Mouse (Mus musculus): ENCODE data around the gene Lyrm7. TPM values are rescaled to one million over a fixed set of nuclear protein-coding genes. Genes with fewer than 3 reads are reported as not detected.
A peak's percentile ranks its signal among the peaks of the same experiment; 100 is the strongest.
"Not testable (repeated sequence)": the region's sequence is repeated elsewhere in the genome, so short reads cannot be mapped to it uniquely, and the experiment has no call there.

The Lyrm7 gene
- polyA plus RNA-seq, 1 experiment from 2014 or later, result 8.0 TPM

DNA sequence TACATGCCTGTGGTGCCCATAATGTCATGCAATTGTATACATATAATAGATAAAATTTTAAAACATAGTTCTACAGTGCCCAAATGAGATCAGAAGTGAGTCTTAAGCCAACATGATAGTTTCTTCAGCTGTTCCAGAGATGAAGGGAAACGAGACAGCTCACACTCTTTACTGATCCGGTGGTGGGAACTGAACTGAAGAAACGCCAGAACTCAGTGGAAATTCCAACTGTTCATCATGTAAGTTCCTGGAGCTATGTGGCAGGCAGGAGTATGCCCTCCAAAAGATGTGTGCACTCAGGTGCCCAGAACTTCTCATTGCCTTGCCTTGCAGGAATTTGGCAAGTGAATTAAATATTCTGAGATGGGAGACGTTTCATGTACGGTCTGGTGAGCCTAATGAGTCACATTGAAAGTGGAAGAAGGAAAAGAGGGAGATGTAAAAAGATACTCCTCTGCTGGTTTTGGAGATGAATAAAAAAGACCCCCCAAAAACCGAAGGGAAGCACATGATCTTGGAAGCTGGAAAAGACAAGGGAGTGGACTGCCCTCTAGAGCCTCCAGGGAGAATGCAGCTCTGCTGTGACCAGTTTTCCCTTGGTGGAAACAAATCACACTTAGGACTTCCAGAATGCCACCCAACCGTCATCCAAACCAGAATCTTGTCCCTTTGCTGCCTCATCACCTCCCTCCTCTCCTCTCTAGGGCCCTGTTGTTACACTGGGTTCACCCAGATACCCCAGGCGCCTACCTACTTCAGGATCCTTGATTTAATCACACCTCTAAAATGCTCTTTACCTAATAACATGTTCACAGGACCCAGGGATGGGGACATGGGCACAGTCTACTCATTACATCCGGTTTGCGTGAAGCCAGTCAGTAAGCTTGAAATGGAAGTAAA, 2.2 kb upstream of the Lyrm7 start:
- H3K36me3 ChIP-seq (ENCODE audit: insufficient read depth), result no peaks in the 10 kb centered on the region
- H3K27me3 ChIP-seq (ENCODE audit: insufficient read depth, low read length), result no peaks in the 10 kb centered on the region
- no peaks in the 10 kb centered on the region for H3K9me3 ChIP-seq (ENCODE audit: low read depth, low read length)
- peak; percentile 80 for TF ChIP-seq CTCF (IDR thresholded peaks at IDR 0.05; ENCODE audit: low read depth)
- no peak for ATAC-seq (ENCODE audit: insufficient read depth)
- H3K9ac ChIP-seq, result no peak overlapping the region
- H3K27ac ChIP-seq (ENCODE audit: low read depth), result no peak overlapping the region
- WGBS, result 41% methylated on average over 10 of the region's 10 CpGs
- H3K4me1 ChIP-seq (ENCODE audit: insufficient read depth), result 0 out of 2 replicates have a peak, but pooled peaks cover 5% of the 10 kb centered on the region
- H3K4me3 ChIP-seq (ENCODE audit: low read depth, low read length), result no peak overlapping the region
- no peak overlapping the region for H3K4me2 ChIP-seq
- DNase-seq, result peak; percentile 83

DNA sequence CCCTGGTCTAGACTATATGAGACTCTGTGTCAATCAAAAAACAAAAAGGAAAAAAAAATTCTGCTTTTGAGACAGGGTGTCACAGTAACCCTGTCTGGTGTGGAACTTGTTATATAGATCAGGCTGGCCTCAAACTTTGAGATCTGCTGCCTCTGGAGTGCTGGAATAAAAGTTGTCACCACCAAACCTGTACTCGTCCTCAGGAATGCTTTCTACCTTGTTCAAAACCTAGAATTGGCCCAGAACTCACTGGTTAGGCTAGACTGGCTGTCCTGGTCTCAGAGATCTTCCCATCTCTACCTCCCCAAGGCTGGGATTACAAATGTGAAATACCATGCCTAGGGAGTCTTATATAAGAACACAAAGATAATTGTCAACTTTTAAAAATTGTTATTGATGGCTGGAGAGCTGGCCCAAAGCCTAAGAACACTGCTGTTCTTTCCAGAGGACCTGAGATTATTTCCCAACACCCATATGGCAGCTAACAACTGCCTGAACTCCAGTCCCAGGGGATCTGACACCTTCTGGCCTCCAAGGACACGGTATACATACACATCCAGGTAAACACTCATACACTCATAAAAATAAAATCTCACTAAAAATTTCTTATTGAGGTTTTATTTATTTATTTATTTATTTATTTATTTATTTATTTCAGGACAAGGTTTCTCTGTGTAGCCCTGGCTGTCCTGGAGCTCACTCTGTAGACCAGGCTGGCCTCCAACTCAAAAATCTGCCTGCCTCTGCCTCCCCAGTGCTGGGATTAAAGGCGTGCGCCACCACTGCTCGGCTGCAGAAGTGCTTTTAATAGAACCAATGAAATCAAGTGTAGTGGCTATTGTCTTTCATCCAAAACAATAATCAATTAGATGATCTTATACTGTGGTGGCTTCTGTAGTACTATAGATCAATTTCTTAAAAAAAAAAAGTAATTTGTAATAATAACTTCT, 1.0 kb upstream of the Lyrm7 start:
- Histone ChIP-seq H3K27me3 (ENCODE audit: insufficient read depth, low read length) (no peaks in the 10 kb centered on the region), H3K4me2 (peak overlapping the region; percentile 82), H3K4me1 (ENCODE audit: insufficient read depth) (no peaks in the 10 kb centered on the region), H3K9me3 (ENCODE audit: low read depth, low read length) (no peaks in the 10 kb centered on the region), H3K4me3 (ENCODE audit: low read depth, low read length) (peak overlapping the region; percentile 64; the same call in 1 of the 2 replicates), H3K27ac (ENCODE audit: low read depth) (peak overlapping the region; percentile 95; the same call in 1 of the 2 replicates), H3K36me3 (ENCODE audit: insufficient read depth) (no peaks in the 10 kb centered on the region), H3K9ac (no peak overlapping the region)
- ATAC-seq (ENCODE audit: insufficient read depth) (no peak), DNase-seq (no peak)
- 88% methylated on average over 5 of the region's 5 CpGs for WGBS
- no peak for TF ChIP-seq CTCF (IDR thresholded peaks at IDR 0.05; ENCODE audit: low read depth)

DNA sequence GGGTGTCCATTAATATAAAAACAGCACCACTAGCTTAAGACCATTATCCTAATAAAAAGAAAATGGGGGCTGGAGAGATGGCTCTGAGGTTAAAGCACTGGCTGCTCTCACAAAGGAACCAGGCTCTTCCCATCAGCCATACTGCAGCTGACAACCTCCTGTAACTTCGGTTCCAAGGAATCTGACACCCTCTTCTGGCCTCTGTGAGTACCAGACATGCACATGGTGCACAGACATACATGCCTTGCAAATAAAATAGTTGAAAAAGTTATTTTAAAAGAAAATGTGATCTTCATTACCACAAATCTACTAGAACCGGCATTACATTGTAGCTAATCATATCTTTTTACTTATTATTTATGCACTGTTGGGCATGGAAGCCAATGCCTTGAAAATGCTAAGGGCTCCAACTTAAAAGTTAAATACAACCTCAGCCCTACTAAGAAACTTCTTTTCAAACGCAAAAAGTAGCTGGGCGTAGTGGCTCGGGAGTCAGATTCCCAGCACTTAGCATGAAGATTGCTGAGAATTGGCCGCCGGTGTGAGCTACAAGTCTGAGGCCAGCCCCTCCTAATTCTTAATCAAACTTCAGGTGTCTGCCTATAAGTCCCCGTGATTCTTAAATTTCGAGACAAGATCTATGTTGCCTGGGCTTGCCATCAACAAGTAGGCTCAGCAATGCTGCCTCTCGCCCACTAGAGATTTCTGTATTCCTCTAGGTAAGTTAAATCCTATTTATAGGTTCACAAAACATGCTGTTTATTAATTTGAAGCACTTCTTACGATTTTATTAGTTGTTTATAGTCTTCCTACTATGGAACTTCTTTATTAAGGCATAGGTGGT, 1.2 kb downstream of the Lyrm7 start:
- peak; percentile 50; the same call in 1 of the 2 replicates for TF ChIP-seq CTCF (IDR thresholded peaks at IDR 0.05; ENCODE audit: low read depth)
- ATAC-seq (ENCODE audit: insufficient read depth) (no peak), DNase-seq (peak; percentile 65)
- no peaks in the 10 kb centered on the region for H3K36me3 ChIP-seq (ENCODE audit: insufficient read depth)
- H3K9ac ChIP-seq, result peak overlapping the region; percentile 70
- peak overlapping the region; percentile 64 for H3K4me3 ChIP-seq (ENCODE audit: low read depth, low read length)
- WGBS, result 22% methylated on average over 11 of the region's 11 CpGs
- no peaks in the 10 kb centered on the region for H3K27me3 ChIP-seq (ENCODE audit: insufficient read depth, low read length)
- H3K27ac ChIP-seq (ENCODE audit: low read depth), result peak overlapping the region; percentile 58; the same call in 1 of the 2 replicates
- H3K4me1 ChIP-seq (ENCODE audit: insufficient read depth), result no peaks in the 10 kb centered on the region
- H3K4me2 ChIP-seq, result peak overlapping the region; percentile 82
- no peaks in the 10 kb centered on the region for H3K9me3 ChIP-seq (ENCODE audit: low read depth, low read length)

DNA sequence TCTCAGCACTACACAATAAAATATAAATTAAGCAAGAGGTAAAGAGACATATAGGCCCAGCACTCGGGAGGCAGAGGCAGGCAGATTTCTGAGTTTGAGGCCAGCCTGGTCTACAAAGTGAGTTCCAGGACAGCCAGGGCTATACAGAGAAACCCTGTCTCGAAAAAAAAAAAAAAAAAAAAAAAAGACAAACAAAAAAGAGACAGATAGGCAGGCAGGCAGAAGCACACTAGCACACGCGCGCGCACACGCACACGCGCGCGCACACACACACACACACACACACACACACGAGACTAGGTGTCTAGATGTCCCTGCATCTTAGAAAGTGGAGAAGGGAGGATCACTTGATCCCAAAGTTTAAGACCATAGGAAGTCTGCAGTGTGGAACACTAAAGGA, 1.8 kb downstream of the Lyrm7 start:
- H3K36me3 ChIP-seq (ENCODE audit: insufficient read depth); ATAC-seq (ENCODE audit: insufficient read depth); DNase-seq; H3K9ac ChIP-seq; H3K4me1 ChIP-seq (ENCODE audit: insufficient read depth); H3K27ac ChIP-seq (ENCODE audit: low read depth); H3K4me3 ChIP-seq (ENCODE audit: low read depth, low read length); H3K4me2 ChIP-seq; H3K27me3 ChIP-seq (ENCODE audit: insufficient read depth, low read length); H3K9me3 ChIP-seq (ENCODE audit: low read depth, low read length): not testable (repeated sequence)
- 98% methylated on average over 11 of the region's 12 CpGs for WGBS

DNA sequence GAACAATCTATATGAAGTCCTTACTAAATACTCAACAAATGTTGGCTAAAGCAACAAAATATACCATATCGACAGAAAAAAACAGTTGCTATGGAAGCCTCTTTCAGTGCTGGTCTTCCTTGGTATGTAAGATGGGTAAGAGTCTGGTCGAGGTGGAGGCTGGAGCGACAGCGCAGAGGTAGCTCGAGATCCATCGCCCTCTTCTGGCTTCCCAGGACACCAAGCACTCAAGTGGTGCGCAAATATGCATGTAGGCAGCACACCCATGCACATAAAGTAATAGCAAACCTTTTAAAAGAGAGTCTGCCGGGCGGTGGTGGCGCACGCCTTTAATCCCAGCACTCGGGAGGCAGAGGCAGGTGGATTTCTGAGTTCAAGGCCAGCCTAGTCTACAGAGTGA, 9.1 kb downstream of the Lyrm7 start:
- H3K9me3 ChIP-seq (ENCODE audit: low read depth, low read length), result no peaks in the 10 kb centered on the region
- H3K27me3 ChIP-seq (ENCODE audit: insufficient read depth, low read length), result no peaks in the 10 kb centered on the region
- no peak for ATAC-seq (ENCODE audit: insufficient read depth)
- no peak for DNase-seq
- no peak overlapping the region for H3K27ac ChIP-seq (ENCODE audit: low read depth)
- H3K9ac ChIP-seq, result no peak overlapping the region
- TF ChIP-seq CTCF (IDR thresholded peaks at IDR 0.05; ENCODE audit: low read depth), result no peak
- H3K4me1 ChIP-seq (ENCODE audit: insufficient read depth), result no peaks in the 10 kb centered on the region
- no peaks in the 10 kb centered on the region for H3K36me3 ChIP-seq (ENCODE audit: insufficient read depth)
- H3K4me2 ChIP-seq, result no peak overlapping the region
- WGBS, result 90% methylated on average over 12 of the region's 12 CpGs
- no peak overlapping the region for H3K4me3 ChIP-seq (ENCODE audit: low read depth, low read length)

DNA sequence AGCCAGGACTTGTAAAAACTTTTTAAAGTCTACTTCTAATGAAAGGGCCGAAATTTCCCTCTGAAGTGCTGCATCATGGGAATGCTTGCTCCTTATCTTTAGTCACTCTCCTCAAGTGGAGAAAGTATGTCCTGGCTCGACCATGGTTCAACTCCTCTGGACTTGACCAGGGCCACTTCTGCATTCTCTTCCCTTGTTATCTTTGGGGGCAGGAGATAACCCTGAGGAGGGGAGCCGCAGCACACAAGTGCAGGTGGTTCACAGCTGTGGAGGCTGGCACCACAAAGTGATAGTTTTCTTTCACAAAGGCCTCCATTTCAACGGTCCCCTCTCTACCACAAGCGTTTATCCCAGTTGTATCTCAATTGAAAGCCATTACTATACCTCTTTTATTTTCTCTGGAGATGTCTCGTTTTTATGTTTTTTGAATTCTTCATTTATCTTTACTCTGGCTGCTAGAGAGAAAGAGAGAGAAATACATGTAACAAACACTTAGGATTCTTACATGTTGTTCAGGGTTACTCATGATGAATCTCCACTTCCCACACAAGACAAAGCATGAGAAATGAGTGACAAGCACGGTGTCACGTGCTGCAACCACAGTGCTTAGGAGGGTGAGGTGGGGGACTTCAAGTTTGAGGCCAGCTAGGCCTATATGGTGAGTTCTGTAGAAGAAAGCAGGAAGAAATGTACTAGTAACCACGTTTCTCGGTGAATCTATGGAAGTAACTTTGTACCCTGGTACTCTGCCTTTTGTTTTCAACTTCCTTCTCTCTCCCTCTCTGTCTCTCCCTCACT, 10.6 kb downstream of the Lyrm7 start:
- H3K9ac ChIP-seq, result no peak overlapping the region
- H3K4me2 ChIP-seq, result no peak overlapping the region
- no peaks in the 10 kb centered on the region for H3K27me3 ChIP-seq (ENCODE audit: insufficient read depth, low read length)
- no peaks in the 10 kb centered on the region for H3K4me1 ChIP-seq (ENCODE audit: insufficient read depth)
- no peaks in the 10 kb centered on the region for H3K36me3 ChIP-seq (ENCODE audit: insufficient read depth)
- TF ChIP-seq CTCF (IDR thresholded peaks at IDR 0.05; ENCODE audit: low read depth), result no peak
- H3K27ac ChIP-seq (ENCODE audit: low read depth), result no peak overlapping the region
- no peaks in the 10 kb centered on the region for H3K9me3 ChIP-seq (ENCODE audit: low read depth, low read length)
- no peak overlapping the region for H3K4me3 ChIP-seq (ENCODE audit: low read depth, low read length)
- 60% methylated on average over 10 of the region's 10 CpGs for WGBS
- no peak for DNase-seq
- ATAC-seq (ENCODE audit: insufficient read depth), result no peak
